Mouse (Mus musculus) E14TG2a.4 (cell line): ENCODE data around the gene Csnk1d.

Experiments
- H3K27me3 ChIP-seq: 2 replicates; pipeline ENCODE4 v1.6.1; 2014; ENCODE audit warnings: low read length, control low read depth; ENCODE audit not compliant: insufficient read depth
- H3K36me3 ChIP-seq: 2 replicates; pipeline ENCODE4 v1.6.1; 2014; ENCODE audit warnings: low read length, control low read depth; ENCODE audit not compliant: insufficient read depth
- H3K4me1 ChIP-seq: replicated peaks from 2 replicates; pipeline ENCODE4 v1.6.1; 2014; ENCODE audit warnings: low read depth, low read length, control low read depth
- H3K4me3 ChIP-seq: replicated peaks from 2 replicates; pipeline ENCODE4 v1.5.1; 2014; ENCODE audit warnings: mild to moderate bottlenecking, low read length
- H3K9me3 ChIP-seq: 2 replicates; pipeline ENCODE4 v1.6.1; 2014; ENCODE audit warnings: low read length, control low read depth
- CTCF ChIP-seq: conservative IDR thresholded peaks from 2 replicates; pipeline ENCODE4 v1.5.1; 2014; ENCODE audit warnings: low read length
- NANOG ChIP-seq: IDR thresholded peaks from 2 replicates; pipeline ENCODE4 v1.6.1; 2014; ENCODE audit warnings: borderline replicate concordance, low read length, mixed read lengths
- POU5F1 ChIP-seq: IDR thresholded peaks from 2 replicates; pipeline ENCODE4 v1.6.1; 2014; ENCODE audit warnings: low read length, borderline replicate concordance

Gene Csnk1d

DNA sequence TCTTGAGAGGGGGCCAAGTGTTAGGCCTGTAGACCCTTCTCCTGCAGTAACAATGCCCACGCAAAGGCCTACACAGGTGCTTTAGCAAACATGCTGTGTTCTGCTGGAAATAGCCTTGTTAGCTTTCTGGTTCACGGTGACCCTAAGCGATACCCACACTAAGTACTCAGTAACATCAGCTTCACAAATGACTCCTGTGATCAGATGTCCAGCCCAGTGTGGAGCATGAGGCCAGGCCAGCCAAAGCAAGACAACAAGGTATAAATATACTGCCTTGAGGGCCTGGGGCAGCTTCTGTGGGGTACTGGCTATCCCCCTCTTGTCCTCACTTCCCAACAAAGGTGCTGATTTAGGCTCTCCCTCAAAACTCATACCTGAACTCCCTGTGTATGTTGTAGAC is 1.9 kb upstream of the Csnk1d start:
- Histone ChIP-seq H3K9me3 (no peaks in the 10 kb centered on the region), H3K36me3 (peaks cover 38% of the 10 kb centered on the region), H3K27me3 (no peaks in the 10 kb centered on the region), H3K4me1 (peaks cover 33% of the 10 kb centered on the region), H3K4me3 (no peak overlapping the region)
- TF ChIP-seq NANOG (no peak), CTCF (no peak), POU5F1 (no peak)

GRCm38 (mm10) chr11:120991791-120992190 is 661 bp upstream of the Csnk1d start:
- H3K9me3 ChIP-seq: no peaks in the 10 kb centered on the region
- H3K4me3 ChIP-seq: peak overlapping the region; percentile 95
- peaks cover 46% of the 10 kb centered on the region for H3K4me1 ChIP-seq
- H3K36me3 ChIP-seq: peaks cover 49% of the 10 kb centered on the region
- TF ChIP-seq NANOG: no peak
- no peak for TF ChIP-seq POU5F1
- TF ChIP-seq CTCF: no peak
- no peaks in the 10 kb centered on the region for H3K27me3 ChIP-seq

DNA sequence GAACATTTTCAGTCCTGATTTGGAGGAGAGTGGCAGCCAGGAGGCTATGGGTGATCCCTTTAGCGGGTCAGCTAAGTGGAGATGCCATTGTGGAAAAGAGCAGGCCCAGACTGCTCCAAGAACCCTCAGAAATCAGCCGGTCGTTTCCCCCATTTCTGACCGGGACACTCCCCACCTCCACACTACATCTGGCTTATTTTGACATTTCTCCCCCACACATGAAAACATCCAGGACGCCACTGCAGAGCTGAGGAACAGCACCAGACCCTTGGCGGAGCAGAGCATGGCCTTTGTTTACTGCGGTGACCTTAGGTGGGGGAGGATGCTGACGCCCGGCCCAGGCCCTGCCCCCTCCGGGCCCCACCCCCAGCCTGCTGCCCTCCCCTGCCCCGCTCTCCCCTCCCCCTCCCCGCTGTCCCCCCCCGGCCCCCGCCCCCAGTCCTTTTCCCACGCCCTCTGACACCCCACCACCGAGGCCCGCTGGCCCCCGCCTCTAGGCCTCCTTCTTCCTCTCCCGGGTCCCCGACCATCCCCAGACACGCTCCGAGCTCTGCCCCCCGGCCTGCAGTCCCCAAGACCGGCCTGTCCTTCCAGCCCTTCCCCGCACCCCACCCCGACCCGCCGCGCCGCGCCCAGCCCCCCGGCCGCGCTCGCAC is 876 bp downstream of the Csnk1d start:
- peaks cover 54% of the 10 kb centered on the region for H3K4me1 ChIP-seq
- H3K36me3 ChIP-seq: peaks cover 59% of the 10 kb centered on the region
- peak overlapping the region; percentile 95 for H3K4me3 ChIP-seq
- no peak for TF ChIP-seq POU5F1
- no peak for TF ChIP-seq NANOG
- TF ChIP-seq CTCF: no peak
- no peaks in the 10 kb centered on the region for H3K9me3 ChIP-seq
- no peaks in the 10 kb centered on the region for H3K27me3 ChIP-seq

DNA sequence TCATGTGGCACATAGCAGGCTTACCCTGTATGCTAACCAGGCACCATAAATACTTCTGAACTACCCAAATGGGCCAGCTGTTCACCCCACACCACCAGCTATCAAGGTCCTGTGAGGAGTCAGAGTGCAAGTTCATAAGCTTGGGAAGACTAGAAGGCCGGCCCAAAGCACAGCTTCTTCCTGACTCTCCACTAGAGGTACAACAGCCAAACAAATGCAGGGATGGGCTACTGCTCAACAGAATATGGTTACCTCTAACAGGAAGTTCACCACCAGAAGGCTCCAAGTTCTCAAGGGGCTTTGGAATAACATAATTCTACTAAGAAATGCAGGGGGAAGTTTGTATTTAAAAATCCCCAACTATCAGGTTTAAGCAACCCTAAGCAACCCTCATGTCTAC is 1.6 kb downstream of the Csnk1d start:
- no peak for TF ChIP-seq POU5F1
- TF ChIP-seq CTCF: no peak
- TF ChIP-seq NANOG: no peak
- peaks cover 60% of the 10 kb centered on the region for H3K36me3 ChIP-seq
- H3K4me3 ChIP-seq: peak overlapping the region; percentile 95
- H3K27me3 ChIP-seq: no peaks in the 10 kb centered on the region
- H3K4me1 ChIP-seq: peaks cover 60% of the 10 kb centered on the region
- no peaks in the 10 kb centered on the region for H3K9me3 ChIP-seq

DNA sequence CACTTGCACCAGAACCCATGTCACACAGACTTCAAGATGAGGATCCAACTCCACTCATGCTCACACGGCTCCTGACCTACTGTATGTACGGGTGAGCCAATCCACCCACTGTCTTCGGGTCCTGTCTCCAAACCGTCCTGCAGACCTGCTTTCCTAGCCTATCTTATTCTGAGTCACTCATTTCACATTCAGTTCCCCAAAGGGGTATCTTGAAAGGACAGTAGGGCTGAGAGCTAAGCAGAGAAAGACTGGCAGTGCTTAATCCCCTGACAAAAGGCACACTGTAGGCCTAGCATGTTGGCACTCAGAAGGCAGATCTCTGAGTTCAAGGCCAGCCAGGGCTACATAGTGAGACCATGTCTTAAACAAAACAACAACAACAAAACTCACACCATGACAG is 2.7 kb downstream of the Csnk1d start:
- Histone ChIP-seq H3K9me3 (no peaks in the 10 kb centered on the region), H3K4me3 (no peak overlapping the region; the same call in 1 of the 2 replicates), H3K4me1 (peaks cover 69% of the 10 kb centered on the region), H3K36me3 (peaks cover 68% of the 10 kb centered on the region), H3K27me3 (no peaks in the 10 kb centered on the region)
- no peak for TF ChIP-seq POU5F1
- no peak for TF ChIP-seq CTCF
- TF ChIP-seq NANOG: no peak

- Histone ChIP-seq H3K4me3 (no peak overlapping the region), H3K4me1 (peaks cover 69% of the 10 kb centered on the region), H3K36me3 (peaks cover 69% of the 10 kb centered on the region), H3K9me3 (no peaks in the 10 kb centered on the region), H3K27me3 (no peaks in the 10 kb centered on the region)
- TF ChIP-seq NANOG (no peak), CTCF (no peak), POU5F1 (no peak)
These were observed 3.5 kb downstream of the Csnk1d start for GRCm38 (mm10) chr11:120987608-120988007.

- Histone ChIP-seq H3K27me3 (no peaks in the 10 kb centered on the region), H3K9me3 (no peaks in the 10 kb centered on the region), H3K4me1 (peaks cover 55% of the 10 kb centered on the region), H3K4me3 (no peak overlapping the region), H3K36me3 (peaks cover 97% of the 10 kb centered on the region)
- TF ChIP-seq NANOG: no peak
- TF ChIP-seq POU5F1: no peak
- no peak for TF ChIP-seq CTCF
These were observed 6.4 kb downstream of the Csnk1d start for GRCm38 (mm10) chr11:120984448-120985330.

GRCm38 (mm10) chr11:120982459-120982858 is 8.7 kb downstream of the Csnk1d start:
- no peaks in the 10 kb centered on the region for H3K27me3 ChIP-seq
- peaks cover 99% of the 10 kb centered on the region for H3K36me3 ChIP-seq
- TF ChIP-seq POU5F1 (no peak), CTCF (no peak), NANOG (no peak)
- peaks cover 33% of the 10 kb centered on the region for H3K4me1 ChIP-seq
- no peaks in the 10 kb centered on the region for H3K9me3 ChIP-seq
- no peak overlapping the region for H3K4me3 ChIP-seq

- no peaks in the 10 kb centered on the region for H3K27me3 ChIP-seq
- H3K36me3 ChIP-seq: peaks cover 99% of the 10 kb centered on the region
- peaks cover 25% of the 10 kb centered on the region for H3K4me1 ChIP-seq
- no peaks in the 10 kb centered on the region for H3K9me3 ChIP-seq
- no peak overlapping the region for H3K4me3 ChIP-seq
- TF ChIP-seq CTCF: no peak
- TF ChIP-seq POU5F1: no peak
- no peak for TF ChIP-seq NANOG
These were observed 9.5 kb downstream of the Csnk1d start for GRCm38 (mm10) chr11:120981661-120982060.
